Mouse (Mus musculus) left cerebral cortex, postnatal 25 days (tissue): Measurements from ENCODE around the gene Gm11096. TPM values are rescaled to one million over a fixed set of nuclear protein-coding genes. Genes with fewer than 3 reads are reported as not detected.

Experiments used
- DNase-seq, 2 experiments: peaks; one replicate each; pipeline ENCODE4 v3.0.0; 2022; ENCODE audit warnings: low spot score in 2 of 2, mixed read lengths in 1 of 2
- intact Hi-C: fragments of 180-260 bp; cut with DNase I; formaldehyde crosslinking; loops from one replicate; pipeline ENCODE4 v1.15.1; 2025
- total RNA-seq, 2 experiments: library from RNA; stranded (reverse); gene quantifications; 2 replicates each; pipeline ENCODE4 v1.2.3; 2021

Gm11096 gene
- total RNA-seq, 2 experiments from 2014 or later, result not detected

DNA sequence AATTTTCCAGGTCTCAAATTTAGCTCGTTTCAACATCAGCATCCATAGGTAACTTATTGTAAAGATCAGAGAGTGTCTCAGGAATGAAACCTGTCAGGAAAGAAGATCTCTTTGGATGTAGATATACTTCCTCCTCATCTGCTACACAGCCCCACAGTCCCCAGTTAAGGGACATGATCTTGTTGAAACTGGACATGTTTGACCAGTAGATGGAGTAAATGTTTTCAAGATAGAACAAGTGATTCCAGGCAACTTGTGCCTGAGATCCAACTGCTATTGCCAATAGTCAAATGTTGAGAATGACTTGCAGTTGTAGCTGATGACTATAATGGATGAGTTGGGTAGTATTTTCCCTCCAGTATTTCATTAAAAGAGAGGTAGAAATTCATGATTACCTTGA is 35.9 kb downstream of the Gm11096 start:
- intact Hi-C loops, result loop anchor here (5.0 kb wide), 1 partner anchor 310 kb away; no protein-coding TSS in a partner anchor
- no peak for DNase-seq

DNA sequence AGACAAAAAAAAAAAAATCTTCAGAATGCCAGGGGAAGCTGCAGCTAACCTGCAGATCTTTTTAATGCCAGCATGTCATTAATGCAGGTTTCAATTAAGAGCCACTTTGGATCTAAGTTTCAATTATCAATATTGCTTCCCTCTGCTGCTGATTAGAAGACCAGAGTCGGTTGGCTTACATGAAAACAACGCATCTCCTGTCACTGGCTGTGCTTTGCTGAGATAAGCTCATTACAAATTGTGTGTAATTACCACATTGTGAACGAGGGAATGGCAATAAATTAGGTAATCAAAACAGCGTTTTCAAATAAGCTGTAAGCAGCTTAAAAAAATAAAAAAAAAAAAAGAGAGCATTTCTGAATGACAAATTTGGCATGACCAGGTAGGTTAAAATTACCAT is 38.2 kb downstream of the Gm11096 start:
- intact Hi-C loops, result loop anchor here (5.0 kb wide), 1 partner anchor 307 kb away; no protein-coding TSS in a partner anchor
- DNase-seq, result no peak

DNA sequence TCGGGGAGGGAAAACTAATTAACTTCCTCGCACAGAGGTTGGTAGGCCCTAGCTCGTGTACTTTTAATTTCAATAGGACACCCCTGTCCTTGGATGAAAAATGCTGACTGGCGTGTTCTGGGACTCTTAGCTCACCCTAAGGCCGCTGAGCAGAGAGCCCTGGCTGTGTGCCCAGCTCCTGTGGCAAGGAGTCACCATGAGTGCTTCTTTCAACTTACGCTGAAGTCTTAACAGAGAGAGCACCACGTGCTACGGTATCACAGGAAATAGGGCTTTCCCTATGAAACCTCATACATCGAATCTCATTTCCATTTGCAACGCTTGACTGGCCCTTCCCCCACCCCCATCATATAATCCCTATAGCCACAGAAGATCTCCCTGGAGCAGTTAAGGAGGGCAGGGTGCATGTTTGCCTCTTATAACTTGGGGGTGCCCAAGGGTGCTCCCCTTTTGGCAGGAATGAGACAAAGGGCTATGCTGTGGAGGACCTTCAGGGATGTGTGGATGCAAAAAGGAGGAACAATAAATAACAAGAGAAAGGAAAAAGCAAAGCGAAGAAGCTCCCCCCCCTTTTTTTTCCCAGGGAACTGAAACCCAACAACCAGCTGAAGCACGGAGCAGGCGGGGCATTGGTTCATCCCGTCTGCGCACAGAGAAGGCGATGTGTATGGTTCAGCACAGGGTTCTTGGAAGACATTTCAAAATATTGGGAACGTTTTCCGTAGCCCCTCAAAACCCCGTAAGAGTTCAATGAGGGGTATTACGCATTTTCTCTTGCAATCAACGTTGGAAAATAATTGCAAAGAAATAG is 39.0 kb downstream of the Gm11096 start:
- intact Hi-C loops, result no loop called here
- DNase-seq, result no peak

DNA sequence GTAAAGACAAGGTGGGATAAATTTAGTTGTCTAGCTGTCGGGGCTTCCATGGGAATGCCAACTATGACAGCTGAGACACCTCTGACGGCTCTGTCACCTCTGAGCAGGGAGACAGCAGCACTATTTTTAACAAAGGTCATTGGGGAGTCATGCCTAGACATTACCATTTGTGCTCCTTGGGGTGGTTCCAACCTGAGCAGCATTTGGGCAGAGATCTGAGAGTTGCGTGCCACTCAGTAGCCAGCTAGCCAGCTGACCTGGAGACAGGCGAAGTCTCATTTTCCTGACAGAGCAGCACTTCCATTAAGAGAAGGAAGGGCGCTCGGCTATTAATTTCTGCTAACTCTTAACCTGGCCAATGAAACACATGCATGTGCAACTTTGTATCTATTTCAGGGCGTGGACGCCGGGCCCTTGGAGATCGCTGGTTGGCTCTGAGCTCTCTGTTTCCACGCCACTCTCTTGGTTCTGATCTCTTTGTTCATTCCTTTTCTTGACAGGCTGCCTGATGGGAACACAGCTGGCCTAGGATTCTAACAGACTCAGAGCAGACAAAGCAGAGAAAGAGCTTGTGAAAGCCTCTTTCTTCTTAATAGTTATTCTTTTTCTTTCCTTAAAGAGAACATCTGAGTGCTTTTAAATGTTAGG is 40.4 kb downstream of the Gm11096 start:
- intact Hi-C loops, result no loop called here
- no peak for DNase-seq

DNA sequence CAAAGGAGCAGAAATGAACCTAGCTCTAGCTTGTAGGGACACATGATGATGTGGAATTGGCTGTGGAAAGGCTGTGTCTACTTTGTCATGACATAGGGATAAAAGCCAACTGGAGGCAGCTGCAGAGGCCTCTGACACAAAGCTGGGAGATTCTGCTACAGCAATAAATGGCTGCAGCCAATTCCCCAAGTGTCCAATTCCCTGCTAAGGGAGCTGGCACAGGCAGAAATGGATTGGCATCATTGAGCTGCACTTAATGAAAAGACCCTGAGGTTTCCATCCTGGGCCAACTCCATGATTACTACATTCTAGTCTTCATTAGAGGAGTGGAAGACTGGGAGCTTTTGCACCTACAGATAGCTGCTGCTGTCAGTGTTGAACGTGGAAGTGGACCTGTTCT is 44.8 kb downstream of the Gm11096 start:
- intact Hi-C loops, result no loop called here
- DNase-seq, result no peak
